Mouse (Mus musculus) hindbrain, embryonic 11.5 days (tissue): ENCODE results near the gene Tmprss6. TPM values are rescaled to one million over a fixed set of nuclear protein-coding genes. Genes with fewer than 3 reads are reported as not detected.
A peak's percentile ranks its signal among the peaks of the same experiment; 100 is the strongest.

ENCODE experiments used
- ATAC-seq: fragments of 200-750 bp; cut with Nextera tagmentation; 2 replicates; pipeline ENCODE4 v1.8.0; 2017; ENCODE audit warnings: mild to moderate bottlenecking, moderate TSS enrichment, moderate library complexity; ENCODE audit not compliant: low FRiP score
- DNase-seq: peaks from one replicate; pipeline ENCODE4 v3.0.0-alpha.2; 2015; ENCODE audit warnings: low spot score
- H3K27ac ChIP-seq: fragments of 300-500 bp; sonication (generic); 2 replicates; pipeline ENCODE4 v1.5.1; 2014; ENCODE audit warnings: mild to moderate bottlenecking, low read depth, low read length
- H3K27me3 ChIP-seq: fragments of 300-500 bp; sonication (generic); 2 replicates; pipeline ENCODE4 v1.6.1; 2014; ENCODE audit warnings: mild to moderate bottlenecking, low read length, moderate library complexity, mixed read lengths; ENCODE audit not compliant: control insufficient read depth, insufficient read depth
- H3K36me3 ChIP-seq: fragments of 300-500 bp; sonication (generic); 2 replicates; pipeline ENCODE4 v1.6.1; 2014; ENCODE audit warnings: mild to moderate bottlenecking, low read length, moderate library complexity, mixed read lengths; ENCODE audit not compliant: control insufficient read depth, insufficient read depth
- H3K4me1 ChIP-seq: fragments of 300-500 bp; sonication (generic); replicated peaks from 2 replicates; pipeline ENCODE4 v1.6.1; 2014; ENCODE audit warnings: low read length, mixed read lengths; ENCODE audit not compliant: control insufficient read depth, insufficient read depth
- H3K4me2 ChIP-seq: fragments of 300-500 bp; sonication (generic); replicated peaks from 2 replicates; pipeline ENCODE4 v1.6.1; 2014; ENCODE audit warnings: mild to moderate bottlenecking, low read depth, low read length
- H3K4me3 ChIP-seq: fragments of 300-500 bp; sonication (generic); 2 replicates; pipeline ENCODE4 v1.5.1; 2014; ENCODE audit warnings: low read depth, low read length
- H3K9ac ChIP-seq: fragments of 300-500 bp; sonication (generic); 2 replicates; pipeline ENCODE4 v1.6.1; 2014; ENCODE audit warnings: low read depth, low read length
- H3K9me3 ChIP-seq: fragments of 300-500 bp; sonication (generic); 2 replicates; pipeline ENCODE4 v1.6.1; 2016; ENCODE audit warnings: low read length; ENCODE audit not compliant: control insufficient read depth
- WGBS: fragments of 180-500 bp; shearing (Covaris S2); extraction: QIAGEN DNeasy Blood & Tissue Kit; methylation state at CpG from one replicate; pipeline ENCODE4 v1.1.7; 2014; 5-methylcytosine and 5-hydroxymethylcytosine counted together
- polyA plus RNA-seq: library from polyadenylated mRNA; unstranded; fragments of >200 nt; fragmentation: Nextera tagmentation; extraction: Ambion mirVana; gene quantifications from 2 replicates; pipeline ENCODE4 v1.2.1, GENCODE M21; 2014

Tmprss6 gene
- polyA plus RNA-seq, 1 experiment from 2014 or later, result 0.05 TPM

- no peaks in the 10 kb centered on the region for H3K27me3 ChIP-seq
- peak; percentile 30 for DNase-seq
- no peak overlapping the region for H3K9ac ChIP-seq
- no peak overlapping the region for H3K27ac ChIP-seq
- no peaks in the 10 kb centered on the region for H3K36me3 ChIP-seq
- H3K9me3 ChIP-seq, result no peaks in the 10 kb centered on the region
- no peak overlapping the region for H3K4me3 ChIP-seq
- no peaks in the 10 kb centered on the region for H3K4me1 ChIP-seq
- 32% methylated on average over 6 of the region's 6 CpGs for WGBS
- H3K4me2 ChIP-seq, result no peak overlapping the region
- no peak for ATAC-seq
These were observed 1.6 kb downstream of the Tmprss6 start for GRCm38 (mm10) chr15:78466809-78467208.

GRCm38 (mm10) chr15:78462981-78463380, 5.5 kb downstream of the Tmprss6 start:
- ATAC-seq (no peak), DNase-seq (no peak)
- H3K9ac ChIP-seq, result no peak overlapping the region
- no peaks in the 10 kb centered on the region for H3K36me3 ChIP-seq
- WGBS, result 83% methylated on average over 2 of the region's 2 CpGs
- no peak overlapping the region for H3K4me3 ChIP-seq
- no peaks in the 10 kb centered on the region for H3K27me3 ChIP-seq
- no peak overlapping the region for H3K4me2 ChIP-seq
- H3K9me3 ChIP-seq, result no peaks in the 10 kb centered on the region
- H3K27ac ChIP-seq, result no peak overlapping the region
- no peaks in the 10 kb centered on the region for H3K4me1 ChIP-seq

GRCm38 (mm10) chr15:78457193-78457592, 11.2 kb downstream of the Tmprss6 start:
- no peak overlapping the region for H3K27ac ChIP-seq
- H3K4me2 ChIP-seq, result no peak overlapping the region
- DNase-seq (no peak), ATAC-seq (no peak)
- no peaks in the 10 kb centered on the region for H3K27me3 ChIP-seq
- H3K4me1 ChIP-seq, result no peaks in the 10 kb centered on the region
- 75% methylated on average over 10 of the region's 10 CpGs for WGBS
- H3K4me3 ChIP-seq, result no peak overlapping the region
- H3K9me3 ChIP-seq, result no peaks in the 10 kb centered on the region
- no peaks in the 10 kb centered on the region for H3K36me3 ChIP-seq
- no peak overlapping the region for H3K9ac ChIP-seq

GRCm38 (mm10) chr15:78456051-78456450, 12.4 kb downstream of the Tmprss6 start:
- Histone ChIP-seq H3K27ac (no peak overlapping the region), H3K9ac (no peak overlapping the region), H3K36me3 (no peaks in the 10 kb centered on the region), H3K4me3 (no peak overlapping the region), H3K9me3 (no peaks in the 10 kb centered on the region), H3K4me1 (no peaks in the 10 kb centered on the region), H3K27me3 (no peaks in the 10 kb centered on the region), H3K4me2 (no peak overlapping the region)
- ATAC-seq, result no peak
- WGBS, result 70% methylated on average over 7 of the region's 7 CpGs
- DNase-seq, result no peak

- no peak for ATAC-seq
These were observed 13.3 kb downstream of the Tmprss6 start for GRCm38 (mm10) chr15:78455168-78455567.

GRCm38 (mm10) chr15:78452929-78453328, 15.5 kb downstream of the Tmprss6 start:
- H3K36me3 ChIP-seq, result no peaks in the 10 kb centered on the region
- H3K27me3 ChIP-seq, result no peaks in the 10 kb centered on the region
- no peak for DNase-seq
- no peak overlapping the region for H3K4me2 ChIP-seq
- no peaks in the 10 kb centered on the region for H3K9me3 ChIP-seq
- H3K4me1 ChIP-seq, result no peaks in the 10 kb centered on the region
- H3K4me3 ChIP-seq, result no peak overlapping the region
- no peak overlapping the region for H3K27ac ChIP-seq
- no peak for ATAC-seq
- 92% methylated on average over 3 of the region's 3 CpGs for WGBS
- H3K9ac ChIP-seq, result no peak overlapping the region

More at GRCm38 (mm10) chr15:78455168-78455567, 13.3 kb downstream of the Tmprss6 start:
- H3K36me3 ChIP-seq, result no peaks in the 10 kb centered on the region
- no peak overlapping the region for H3K27ac ChIP-seq
- no peak overlapping the region for H3K4me2 ChIP-seq
- no peaks in the 10 kb centered on the region for H3K9me3 ChIP-seq
- no peak overlapping the region for H3K9ac ChIP-seq
- no peak overlapping the region for H3K4me3 ChIP-seq
- 85% methylated on average over 4 of the region's 4 CpGs for WGBS
- H3K4me1 ChIP-seq, result no peaks in the 10 kb centered on the region
- no peaks in the 10 kb centered on the region for H3K27me3 ChIP-seq
- no peak for DNase-seq

- ATAC-seq (no peak), DNase-seq (no peak)
- no peak overlapping the region for H3K4me2 ChIP-seq
- H3K27me3 ChIP-seq, result no peaks in the 10 kb centered on the region
- no peak overlapping the region for H3K27ac ChIP-seq
- H3K9me3 ChIP-seq, result no peaks in the 10 kb centered on the region
- H3K4me1 ChIP-seq, result no peaks in the 10 kb centered on the region
- no peaks in the 10 kb centered on the region for H3K36me3 ChIP-seq
- WGBS, result 76% methylated on average over 2 of the region's 2 CpGs
- H3K4me3 ChIP-seq, result no peak overlapping the region
- H3K9ac ChIP-seq, result no peak overlapping the region
These were observed 17.2 kb downstream of the Tmprss6 start for GRCm38 (mm10) chr15:78451201-78451600.

GRCm38 (mm10) chr15:78450419-78450768, 18.0 kb downstream of the Tmprss6 start:
- Histone ChIP-seq H3K27me3 (no peaks in the 10 kb centered on the region), H3K27ac (no peak overlapping the region), H3K9me3 (no peaks in the 10 kb centered on the region), H3K4me2 (no peak overlapping the region), H3K4me1 (no peaks in the 10 kb centered on the region), H3K9ac (no peak overlapping the region), H3K4me3 (no peak overlapping the region), H3K36me3 (no peaks in the 10 kb centered on the region)
- WGBS, result 93% methylated on average over 6 of the region's 6 CpGs
- ATAC-seq, result no peak
- no peak for DNase-seq

- no peak overlapping the region for H3K4me2 ChIP-seq
- no peaks in the 10 kb centered on the region for H3K27me3 ChIP-seq
- no peaks in the 10 kb centered on the region for H3K9me3 ChIP-seq
- no peaks in the 10 kb centered on the region for H3K36me3 ChIP-seq
- H3K27ac ChIP-seq, result no peak overlapping the region
- ATAC-seq (no peak), DNase-seq (peak; percentile 54)
- H3K9ac ChIP-seq, result no peak overlapping the region
- 58% methylated on average over 7 of the region's 7 CpGs for WGBS
- no peaks in the 10 kb centered on the region for H3K4me1 ChIP-seq
- H3K4me3 ChIP-seq, result no peak overlapping the region
These were observed 18.6 kb downstream of the Tmprss6 start for GRCm38 (mm10) chr15:78449694-78450418.
